Mouse (Mus musculus) ovary, adult 18-20 months (tissue): Measurements from ENCODE around the gene Urah.

Source experiments
- DNase-seq: peaks from one replicate; pipeline ENCODE4 v3.0.0; 2022; ENCODE audit warnings: low spot score, mixed read lengths

Urah gene

DNA sequence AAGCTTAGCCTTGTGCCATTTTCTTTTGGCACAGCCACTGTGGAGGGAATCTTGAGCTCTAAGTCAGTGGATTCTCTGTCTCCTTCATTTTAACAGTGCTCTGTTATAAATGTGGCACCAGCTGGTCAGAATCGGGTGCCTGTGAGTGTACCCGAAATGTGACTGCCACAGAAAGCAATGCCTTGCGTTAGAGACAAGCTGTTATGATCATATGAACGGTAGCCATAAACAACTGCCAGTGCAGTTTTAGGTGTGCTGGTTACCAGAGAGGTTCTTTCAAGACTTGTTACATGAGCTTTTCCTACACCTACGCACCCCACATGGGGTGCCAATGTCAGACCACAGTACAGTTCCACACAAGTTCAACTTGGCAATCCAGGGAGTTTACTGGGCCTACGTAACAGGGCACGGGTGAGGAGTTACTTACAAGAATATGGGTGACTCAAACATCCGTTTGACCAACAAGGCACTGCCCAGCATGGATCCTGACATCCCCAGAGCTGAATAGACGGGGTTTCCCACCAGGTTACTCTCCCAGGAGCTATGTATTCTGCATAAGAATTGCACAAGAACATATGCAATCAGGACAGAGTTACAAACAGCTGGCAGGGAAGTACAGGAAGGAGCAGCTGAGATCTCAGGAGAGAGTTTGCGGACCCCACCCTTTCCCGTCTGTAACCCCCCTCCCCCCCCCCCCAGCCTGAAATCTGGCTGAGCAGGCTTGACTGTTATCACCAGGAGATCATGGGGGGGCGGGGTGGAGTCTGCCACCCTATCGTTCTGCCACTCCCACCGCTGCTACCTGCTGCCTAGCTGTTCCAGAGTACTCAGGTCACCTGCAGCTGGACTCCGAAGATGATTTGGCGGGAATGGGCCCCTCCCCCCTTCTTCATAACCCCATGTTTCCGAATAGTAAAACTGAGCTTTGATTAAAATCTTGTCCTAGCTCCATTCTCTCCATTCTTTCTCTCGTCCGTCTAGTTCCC, 6.2 kb downstream of the Urah start:
- no peak for DNase-seq

DNA sequence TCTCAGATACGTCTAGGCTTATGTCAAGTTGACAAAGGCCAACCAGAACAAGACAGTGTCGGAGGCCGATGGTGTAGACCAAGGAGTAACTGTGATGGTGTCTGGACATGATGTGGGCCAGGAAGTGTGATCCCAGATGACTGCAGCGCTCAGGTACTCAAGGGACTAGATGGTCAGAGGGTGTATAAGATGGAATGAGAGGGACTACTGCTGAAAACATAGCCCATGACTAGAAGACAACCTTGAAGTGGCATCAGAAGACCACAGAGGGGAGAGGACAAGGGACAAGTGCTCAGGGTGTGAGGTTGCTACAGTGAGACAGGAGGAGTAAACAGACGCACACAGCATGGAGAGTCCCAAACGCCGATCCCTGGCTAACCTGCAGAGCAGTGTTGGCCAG, 9.0 kb downstream of the Urah start:
- DNase-seq = no peak

- peak; percentile 65 for DNase-seq
Measured at GRCm38 (mm10) chr7:140844905-140845665, 10.3 kb downstream of the Urah start, which contains the start of gene Scgb1c1. Scgb1c1 (plus strand) TSS chr7:140845547.

DNA sequence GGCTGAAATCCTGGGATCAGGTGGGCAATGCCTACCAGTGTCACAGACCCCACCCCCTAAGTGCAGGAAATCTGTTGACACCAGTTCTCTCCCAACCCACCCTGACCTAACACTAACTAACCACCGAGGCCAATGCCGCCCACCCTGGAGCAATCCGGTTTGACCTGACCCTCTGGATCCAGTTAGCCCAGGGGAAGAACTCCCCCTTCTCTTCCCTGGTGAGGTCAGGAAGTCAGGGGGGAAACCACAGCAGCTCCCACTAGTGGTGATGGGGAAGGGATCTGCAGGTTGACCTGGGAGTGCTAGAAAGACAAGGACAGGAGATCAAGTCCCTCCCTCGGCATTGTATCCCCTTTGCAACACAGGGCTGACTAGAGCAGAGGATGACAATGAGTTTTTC, 10.9 kb downstream of the Urah start:
- DNase-seq = no peak

GRCm38 (mm10) chr7:140846676-140847075, 11.9 kb downstream of the Urah start:
- no peak for DNase-seq

- peak; percentile 49 for DNase-seq
Measured at GRCm38 (mm10) chr7:140847755-140848580, 13.2 kb downstream of the Urah start, which contains the start of gene Odf3. Odf3 (plus strand) TSS chr7:140847805.

DNA sequence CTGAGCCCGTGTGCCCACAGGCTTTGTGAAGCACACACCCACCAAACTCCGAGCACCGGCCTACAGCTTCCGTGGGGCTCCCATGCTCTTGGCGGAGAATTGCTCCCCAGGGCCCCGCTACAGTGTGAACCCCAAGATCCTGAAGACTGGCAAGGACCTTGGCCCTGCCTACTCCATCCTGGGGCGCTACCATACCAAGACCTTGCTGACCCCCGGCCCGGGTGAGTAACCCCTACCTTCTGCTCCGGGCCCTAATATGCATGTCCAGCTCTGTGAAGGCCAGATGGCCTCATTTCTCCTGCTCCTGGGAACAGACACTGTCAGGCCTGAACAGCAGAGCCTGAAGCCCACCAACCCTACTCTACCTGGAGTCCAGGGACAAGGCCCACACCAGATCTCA, 13.8 kb downstream of the Urah start:
- no peak for DNase-seq

DNA sequence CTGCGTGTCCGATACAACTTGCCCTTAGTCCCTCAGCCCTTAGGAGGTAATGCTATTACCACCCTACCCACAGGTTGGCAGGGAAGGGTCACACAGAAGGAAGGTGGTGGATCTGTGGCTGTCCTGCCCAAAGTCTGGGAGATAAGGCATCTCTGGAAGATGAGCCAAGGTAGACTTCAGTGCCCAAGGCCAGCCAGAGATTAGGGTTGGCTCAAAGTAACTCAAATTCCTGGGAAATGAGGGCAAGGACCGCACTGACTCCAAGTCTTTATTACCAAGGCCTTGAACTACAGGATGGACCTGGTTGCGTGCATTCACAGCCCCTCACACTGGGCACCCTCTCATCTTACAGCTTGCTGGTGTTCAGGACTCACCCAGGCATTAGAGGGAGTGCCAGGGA, 17.1 kb downstream of the Urah start:
- no peak for DNase-seq

GRCm38 (mm10) chr7:140853386-140853785, 18.6 kb downstream of the Urah start:
- DNase-seq = no peak

- DNase-seq = no peak
Measured at GRCm38 (mm10) chr7:140854483-140854882, 19.7 kb downstream of the Urah start.

DNA sequence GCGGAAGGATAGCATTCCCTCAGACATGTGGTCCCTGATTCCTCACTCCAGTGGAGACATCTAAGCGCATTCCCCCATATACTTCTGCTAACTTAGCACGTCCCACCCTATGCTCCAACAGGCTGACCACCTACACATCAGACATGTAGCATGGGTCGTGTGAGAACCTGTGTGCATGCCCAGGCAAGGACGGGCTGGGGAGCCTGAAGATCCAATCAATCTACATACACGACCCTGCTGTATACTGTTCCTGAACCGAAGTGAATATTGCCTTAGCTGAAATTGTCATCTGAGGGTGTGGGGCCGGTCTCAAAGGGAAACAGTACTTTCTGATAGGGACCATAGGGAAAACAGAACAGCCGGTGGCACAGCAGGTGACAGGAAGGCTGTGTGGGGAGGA, 20.4 kb downstream of the Urah start:
- DNase-seq = no peak

- peak; percentile 83 for DNase-seq
Measured at GRCm38 (mm10) chr7:140855860-140856784, 21.3 kb downstream of the Urah start, which contains the start of gene Gm45785. Gm45785 (minus strand) TSS chr7:140856331.

DNA sequence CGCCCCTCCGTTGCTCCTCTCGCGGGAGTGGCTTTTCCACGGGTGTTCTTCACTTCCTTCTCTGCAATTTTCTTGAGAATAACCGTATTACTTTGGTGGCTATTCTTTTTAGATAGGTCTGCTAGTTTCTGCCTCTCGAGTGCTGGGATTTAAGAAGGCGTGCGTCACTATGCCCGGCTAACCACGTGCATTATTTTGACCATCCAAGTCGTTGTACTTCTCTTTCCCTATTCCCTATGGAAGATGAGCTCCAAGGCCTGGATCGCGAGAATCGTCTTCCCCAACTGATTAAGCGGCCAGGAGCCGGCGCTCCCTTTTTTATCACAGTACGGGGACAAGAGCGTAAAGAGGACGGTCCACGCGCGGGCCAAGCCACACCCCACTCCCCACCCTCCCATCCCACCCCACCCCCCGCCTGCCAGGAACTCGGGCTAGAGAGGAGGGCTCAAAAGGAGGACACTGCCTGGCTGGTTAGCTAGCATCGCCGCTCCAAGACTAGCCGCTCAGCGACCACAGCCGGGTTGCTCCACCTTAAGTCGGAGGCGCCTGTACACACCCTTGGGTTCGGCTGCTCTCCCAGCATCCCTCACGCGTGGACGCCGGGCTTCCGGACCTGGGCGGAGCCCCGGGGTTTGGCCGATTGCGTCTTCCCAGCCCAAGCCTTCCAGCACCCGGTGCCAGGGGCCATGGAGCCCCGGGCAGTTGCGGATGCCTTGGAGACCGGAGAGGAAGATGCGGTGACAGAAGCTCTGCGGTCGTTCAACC, 22.1 kb downstream of the Urah start, which contains the start of gene Ric8a:
Ric8a (plus strand) TSS at position 173 of the 765 bp plus-strand sequence.
- peak; percentile 89 for DNase-seq

DNA sequence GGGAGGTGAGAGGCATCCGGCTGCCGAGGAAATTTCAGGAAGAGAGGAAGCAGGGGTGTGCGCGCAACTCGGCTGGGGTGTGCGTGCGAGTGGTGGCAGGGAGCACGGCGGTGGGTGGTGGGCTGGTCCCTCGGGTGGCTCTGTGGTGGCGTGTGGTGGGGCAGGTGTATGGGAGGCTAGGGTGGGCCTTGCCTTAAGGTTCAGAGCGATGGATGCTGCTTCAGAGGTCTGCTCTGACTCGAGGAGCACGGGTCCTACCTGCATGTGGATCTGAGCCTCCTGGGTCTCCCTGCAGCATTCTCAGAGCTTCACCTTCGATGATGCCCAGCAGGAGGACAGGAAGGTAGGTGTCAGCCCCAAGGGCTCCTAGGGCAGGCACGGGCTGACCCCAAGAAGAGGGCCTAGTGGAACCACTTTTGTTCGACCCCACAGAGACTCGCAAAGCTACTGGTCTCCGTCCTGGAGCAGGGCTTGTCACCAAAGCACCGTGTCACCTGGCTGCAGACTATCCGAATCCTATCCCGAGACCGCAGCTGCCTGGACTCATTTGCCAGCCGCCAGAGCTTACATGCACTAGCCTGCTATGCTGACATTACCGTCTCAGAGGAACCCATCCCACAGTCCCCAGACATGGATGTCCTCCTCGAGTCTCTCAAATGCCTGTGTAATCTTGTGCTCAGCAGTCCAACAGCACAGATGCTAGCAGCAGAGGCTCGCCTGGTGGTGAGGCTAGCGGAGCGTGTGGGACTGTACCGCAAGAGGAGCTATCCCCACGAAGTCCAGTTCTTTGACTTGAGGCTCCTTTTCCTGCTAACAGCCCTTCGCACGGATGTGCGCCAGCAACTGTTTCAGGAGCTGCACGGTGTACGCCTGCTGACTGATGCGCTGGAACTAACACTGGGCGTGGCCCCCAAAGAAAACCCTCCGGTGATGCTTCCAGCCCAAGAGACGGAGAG, 23.0 kb downstream of the Urah start, which contains the start of gene Bet1l:
Bet1l (minus strand) TSS at position 28 of the 956 bp plus-strand sequence.
- DNase-seq = no peak

DNA sequence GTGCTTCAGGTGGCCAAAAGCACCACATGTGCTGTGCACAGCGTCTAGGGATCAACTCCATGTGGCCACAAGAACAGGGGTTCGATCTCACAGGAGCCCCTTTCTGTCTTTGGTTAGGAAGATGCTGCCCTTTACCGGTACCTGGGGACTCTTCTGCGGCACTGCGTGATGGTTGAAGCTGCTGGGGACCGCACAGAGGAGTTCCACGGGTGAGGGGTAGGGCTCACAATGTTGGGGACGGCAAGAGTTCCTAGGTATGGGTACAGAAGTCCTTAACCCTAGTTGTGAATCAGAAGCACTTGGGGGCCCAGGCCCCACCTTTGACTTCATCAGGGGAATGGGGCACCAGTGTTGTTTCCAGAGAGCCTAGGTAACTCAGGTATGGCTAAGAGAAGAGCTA, 23.9 kb downstream of the Urah start:
- DNase-seq = no peak

DNA sequence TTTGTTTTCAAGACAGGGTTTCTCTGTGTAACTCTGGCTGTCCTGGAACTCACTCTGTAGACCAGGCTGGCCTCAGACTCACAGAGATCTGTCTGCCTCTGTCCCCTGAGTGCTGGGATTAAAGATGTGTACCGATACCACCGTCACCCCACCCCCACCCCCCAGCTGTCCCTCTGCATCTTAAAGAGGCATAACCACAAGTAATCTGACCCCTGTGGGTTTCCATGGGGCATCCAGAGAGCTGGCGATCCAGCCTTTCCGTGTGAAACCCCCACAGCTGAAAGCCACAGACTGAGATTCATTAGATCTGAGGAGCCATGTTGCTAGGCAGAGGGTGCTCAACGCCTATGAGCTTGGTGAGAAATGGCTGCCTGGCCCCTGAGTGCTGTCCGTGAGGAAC, 25.2 kb downstream of the Urah start:
- no peak for DNase-seq

DNA sequence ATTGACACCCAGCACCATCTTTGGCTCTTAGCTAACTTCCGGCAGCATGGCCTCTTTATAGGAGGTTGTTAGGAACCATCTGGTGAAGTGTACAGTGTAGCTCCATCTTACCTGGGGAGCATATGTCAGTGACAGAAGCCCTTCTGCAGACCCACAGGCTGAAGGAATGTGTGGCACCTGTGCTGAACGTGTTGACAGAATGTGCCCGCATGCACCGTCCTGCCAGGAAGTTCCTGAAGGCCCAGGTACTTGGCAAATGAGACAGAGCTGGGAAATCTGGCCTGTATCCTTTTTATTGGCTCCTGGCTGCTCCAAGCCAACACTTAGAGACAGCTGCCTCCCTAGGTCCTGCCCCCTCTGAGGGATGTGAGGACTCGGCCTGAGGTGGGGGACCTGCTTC, 25.9 kb downstream of the Urah start:
- no peak for DNase-seq

- DNase-seq = no peak
Measured at GRCm38 (mm10) chr7:140864761-140865160, 29.9 kb downstream of the Urah start.

GRCm38 (mm10) chr7:140874224-140874623, 39.4 kb downstream of the Urah start:
- DNase-seq = no peak
